Mouse (Mus musculus) heart, postnatal 4 days (tissue): ENCODE measurements around the gene Cab39l. TPM values are rescaled to one million over a fixed set of nuclear protein-coding genes. Genes with fewer than 3 reads are reported as not detected.
"Not testable (repeated sequence)": the region's sequence is repeated elsewhere in the genome, so short reads cannot be mapped to it uniquely, and the experiment has no call there.

Source experiments
- DNase-seq: peaks from one replicate; pipeline ENCODE4 v3.0.0; 2021
- total RNA-seq, 2 experiments: library from RNA; stranded (reverse); gene quantifications; 2 replicates each; pipeline ENCODE4 v1.2.3; 2021

Cab39l gene
- total RNA-seq = 10 to 100 TPM; 19.3 to 22.5 TPM

GRCm38 (mm10) chr14:59440558-59441471 is at the start of gene Cab39l, which contains the start of gene Setdb2:
Gene Cab39l (plus strand): TSS chr14:59440972.
Gene Setdb2 (minus strand): TSS chr14:59440884.
- peak; percentile 95 for DNase-seq

GRCm38 (mm10) chr14:59395281-59395680 is 45.5 kb upstream of the Cab39l start, which contains the start of gene Phf11c:
Gene Phf11c (minus strand): TSS chr14:59395381.
- no peak for DNase-seq

- no peak for DNase-seq
These were observed 43.8 kb upstream of the Cab39l start for GRCm38 (mm10) chr14:59396999-59397398.

GRCm38 (mm10) chr14:59414979-59415378 is 25.8 kb upstream of the Cab39l start:
- not testable (repeated sequence) for DNase-seq

GRCm38 (mm10) chr14:59418171-59418570 is 22.6 kb upstream of the Cab39l start:
- no peak for DNase-seq

- DNase-seq = no peak
These were observed 17.7 kb upstream of the Cab39l start for GRCm38 (mm10) chr14:59422912-59423663.

GRCm38 (mm10) chr14:59430556-59430955 is 10.2 kb upstream of the Cab39l start:
- no peak for DNase-seq

- no peak for DNase-seq
These were observed 6.9 kb upstream of the Cab39l start for GRCm38 (mm10) chr14:59433902-59434301.

GRCm38 (mm10) chr14:59435206-59435605 is 5.6 kb upstream of the Cab39l start:
- DNase-seq = no peak

GRCm38 (mm10) chr14:59437398-59437797 is 3.4 kb upstream of the Cab39l start:
- DNase-seq = no peak

- no peak for DNase-seq
These were observed 2.3 kb upstream of the Cab39l start for GRCm38 (mm10) chr14:59438505-59438904.

- no peak for DNase-seq
These were observed 733 bp upstream of the Cab39l start for GRCm38 (mm10) chr14:59440039-59440438.

GRCm38 (mm10) chr14:59441472-59441805 is 667 bp downstream of the Cab39l start:
- DNase-seq = no peak

GRCm38 (mm10) chr14:59445421-59445820 is 4.6 kb downstream of the Cab39l start:
- DNase-seq = no peak

GRCm38 (mm10) chr14:59447981-59448380 is 7.2 kb downstream of the Cab39l start:
- DNase-seq = peak; percentile 44

- DNase-seq = no peak
These were observed 25.7 kb downstream of the Cab39l start for GRCm38 (mm10) chr14:59466503-59466902.

- DNase-seq = no peak
These were observed 27.0 kb downstream of the Cab39l start for GRCm38 (mm10) chr14:59467798-59468197.

GRCm38 (mm10) chr14:59470781-59471180 is 30.0 kb downstream of the Cab39l start:
- DNase-seq = peak; percentile 14

- DNase-seq = peak; percentile 6
These were observed 37.9 kb downstream of the Cab39l start for GRCm38 (mm10) chr14:59478699-59479098.

GRCm38 (mm10) chr14:59485247-59485810 is 44.6 kb downstream of the Cab39l start:
- no peak for DNase-seq

GRCm38 (mm10) chr14:59492376-59492775 is 51.6 kb downstream of the Cab39l start:
- DNase-seq = no peak

GRCm38 (mm10) chr14:59497928-59498327 is 57.2 kb downstream of the Cab39l start:
- no peak for DNase-seq

- no peak for DNase-seq
These were observed 64.1 kb downstream of the Cab39l start for GRCm38 (mm10) chr14:59504831-59505230.
